Mouse (Mus musculus) megakaryocyte, embryonic 14.5 days (primary cell): ENCODE data around the gene Cnfn.

ENCODE experiments used
- FLI1 ChIP-seq: IDR thresholded peaks from 2 replicates; pipeline ENCODE4 v1.6.1; 2012; ENCODE audit warnings: low read length, inconsistent platforms, mixed read lengths
- GATA1 ChIP-seq: IDR thresholded peaks from 3 replicates; pipeline ENCODE4 v1.6.1; 2012; ENCODE audit warnings: mixed read lengths, low read length, inconsistent platforms, borderline replicate concordance

GRCm38 (mm10) chr7:25393451-25394210 is 24.1 kb upstream of the Cnfn start:
- TF ChIP-seq GATA1 (no peak), FLI1 (no peak)
